Mouse (Mus musculus) midbrain, embryonic 12.5 days (tissue): ENCODE measurements around the gene Iqgap3. TPM values are rescaled to one million over a fixed set of nuclear protein-coding genes. Genes with fewer than 3 reads are reported as not detected.

Experiments
- ATAC-seq: fragments of 200-750 bp; cut with Nextera tagmentation; 2 replicates; pipeline ENCODE4 v1.8.0; 2017; ENCODE audit warnings: low read depth, moderate TSS enrichment, moderate library complexity; ENCODE audit not compliant: low FRiP score
- H3K27ac ChIP-seq: fragments of 300-500 bp; sonication (generic); replicated peaks from 2 replicates; pipeline ENCODE4 v1.5.1; 2016; ENCODE audit warnings: mild to moderate bottlenecking
- H3K27me3 ChIP-seq: fragments of 300-500 bp; sonication (generic); 2 replicates; pipeline ENCODE4 v1.6.1; 2016; ENCODE audit warnings: mild to moderate bottlenecking
- H3K36me3 ChIP-seq: fragments of 300-500 bp; sonication (generic); 2 replicates; pipeline ENCODE4 v1.6.1; 2016
- H3K4me1 ChIP-seq: fragments of 300-500 bp; sonication (generic); 2 replicates; pipeline ENCODE4 v1.6.1; 2016
- H3K4me2 ChIP-seq: fragments of 300-500 bp; sonication (generic); replicated peaks from 2 replicates; pipeline ENCODE4 v1.6.1; 2016; ENCODE audit warnings: mild to moderate bottlenecking, moderate library complexity
- H3K4me3 ChIP-seq: fragments of 300-500 bp; sonication (generic); 2 replicates; pipeline ENCODE4 v1.5.1; 2016; ENCODE audit warnings: mild to moderate bottlenecking
- H3K9ac ChIP-seq: fragments of 300-500 bp; sonication (generic); replicated peaks from 2 replicates; pipeline ENCODE4 v1.6.1; 2016; ENCODE audit warnings: mild to moderate bottlenecking, moderate library complexity
- H3K9me3 ChIP-seq: fragments of 300-500 bp; sonication (generic); 2 replicates; pipeline ENCODE4 v1.6.1; 2016; ENCODE audit warnings: mild to moderate bottlenecking
- WGBS: fragments of 180-500 bp; shearing (Covaris S2); methylation state at CpG from one replicate; pipeline ENCODE4 v1.1.7; 2016; 5-methylcytosine and 5-hydroxymethylcytosine counted together
- polyA plus RNA-seq: library from polyadenylated mRNA; unstranded; fragments of >200 nt; fragmentation: Nextera tagmentation; extraction: Ambion mirVana; gene quantifications from 2 replicates; pipeline ENCODE4 v1.2.1, GENCODE M21; 2016

Gene Iqgap3
- polyA plus RNA-seq, 1 experiment from 2014 or later = 20.8 TPM

DNA sequence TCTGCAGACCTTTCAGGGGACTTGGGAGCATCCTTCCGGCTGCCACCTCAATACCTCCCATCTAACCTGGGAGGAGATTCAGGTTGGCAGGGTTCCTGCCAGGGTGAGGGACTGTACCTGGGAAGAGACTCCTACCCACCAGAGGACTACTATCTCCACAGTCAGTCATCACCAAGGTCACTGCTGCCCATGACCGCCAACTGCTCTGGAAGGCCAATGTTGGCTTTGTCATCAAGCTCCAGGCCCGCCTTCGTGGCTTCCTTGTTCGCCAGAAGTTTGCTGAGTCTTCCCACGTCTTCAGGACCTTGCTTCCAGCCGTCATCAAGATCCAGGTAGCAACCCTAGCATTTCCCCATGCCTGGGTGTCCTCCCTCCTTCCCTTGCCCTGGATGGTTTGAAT, 20.0 kb downstream of the Iqgap3 start:
- Histone ChIP-seq H3K4me3 (no peak overlapping the region), H3K27me3 (no peaks in the 10 kb centered on the region), H3K9ac (no peak overlapping the region), H3K4me1 (no peaks in the 10 kb centered on the region), H3K27ac (no peak overlapping the region), H3K36me3 (peaks cover 81% of the 10 kb centered on the region), H3K4me2 (no peak overlapping the region), H3K9me3 (no peaks in the 10 kb centered on the region)
- no peak for ATAC-seq
- WGBS = 96% methylated on average over 7 of the region's 7 CpGs

DNA sequence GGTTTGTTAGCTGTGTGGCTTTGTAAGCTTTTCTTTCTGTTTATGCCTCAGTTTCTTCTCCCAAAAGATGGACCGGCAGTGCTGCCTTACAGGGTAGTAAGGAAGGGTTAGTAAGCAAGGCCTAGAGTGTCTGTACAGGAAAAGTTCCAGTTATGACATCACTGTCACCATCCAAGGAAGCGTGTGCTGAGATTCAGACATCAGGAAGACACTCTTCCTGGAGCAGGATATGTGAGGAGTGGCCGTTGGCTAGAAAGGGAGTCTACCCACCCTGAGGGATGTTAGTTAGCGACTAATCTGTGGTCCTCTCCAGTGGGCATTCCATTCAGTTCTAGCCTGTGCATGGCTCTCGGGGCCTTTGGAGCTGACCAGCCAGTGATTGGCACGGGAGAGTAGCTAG, 20.4 kb downstream of the Iqgap3 start:
- no peak for ATAC-seq
- Histone ChIP-seq H3K4me1 (no peaks in the 10 kb centered on the region), H3K9ac (no peak overlapping the region), H3K27ac (no peak overlapping the region), H3K4me3 (no peak overlapping the region), H3K4me2 (no peak overlapping the region), H3K36me3 (peaks cover 80% of the 10 kb centered on the region), H3K27me3 (no peaks in the 10 kb centered on the region), H3K9me3 (no peaks in the 10 kb centered on the region)
- 92% methylated on average over 6 of the region's 6 CpGs for WGBS

DNA sequence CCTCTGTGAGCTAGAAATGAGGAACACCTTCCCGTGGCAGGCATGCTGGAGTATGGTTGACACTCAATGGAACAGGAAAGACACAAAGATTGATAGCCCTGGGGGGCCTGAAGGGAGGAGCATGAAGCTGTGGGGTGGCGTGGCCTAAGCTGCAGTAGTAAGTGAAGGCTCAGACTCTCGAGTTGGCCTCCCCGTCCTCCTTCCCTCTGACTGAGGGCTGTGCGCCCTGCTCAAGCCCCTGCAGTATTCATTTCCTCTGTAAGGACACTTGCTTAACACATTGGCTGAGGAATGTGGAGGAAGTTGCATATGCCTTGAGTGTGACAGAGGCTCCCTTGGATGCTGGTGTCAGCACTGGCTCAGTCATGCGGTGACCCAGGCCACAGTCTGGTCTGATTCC, 20.8 kb downstream of the Iqgap3 start:
- no peak for ATAC-seq
- Histone ChIP-seq H3K9ac (no peak overlapping the region), H3K27me3 (no peaks in the 10 kb centered on the region), H3K4me3 (no peak overlapping the region), H3K4me2 (no peak overlapping the region), H3K9me3 (no peaks in the 10 kb centered on the region), H3K4me1 (no peaks in the 10 kb centered on the region), H3K36me3 (peaks cover 80% of the 10 kb centered on the region), H3K27ac (no peak overlapping the region)
- WGBS = 85% methylated on average over 6 of the region's 6 CpGs

DNA sequence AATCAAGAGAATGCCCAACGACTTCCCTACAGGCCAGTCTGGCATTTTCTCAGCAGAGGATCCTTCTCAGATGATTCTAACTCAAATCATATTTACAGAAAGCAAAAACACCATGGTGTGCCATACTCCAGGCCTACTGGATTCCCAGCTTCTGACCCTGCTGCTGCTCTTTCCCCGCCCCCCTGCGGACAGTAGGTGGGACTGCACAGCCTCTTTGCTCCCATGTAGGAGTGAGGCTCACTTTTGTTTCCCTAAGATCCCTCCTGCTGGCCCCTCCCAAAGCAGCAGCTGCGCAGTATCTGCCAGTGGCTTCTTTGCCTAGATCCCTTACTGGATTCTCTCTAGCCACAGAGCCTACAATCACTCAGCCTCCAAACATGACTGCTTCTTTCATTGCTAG, 24.4 kb downstream of the Iqgap3 start:
- Histone ChIP-seq H3K4me2 (no peak overlapping the region), H3K36me3 (peaks cover 81% of the 10 kb centered on the region), H3K4me3 (no peak overlapping the region), H3K9me3 (no peaks in the 10 kb centered on the region), H3K9ac (no peak overlapping the region), H3K27ac (no peak overlapping the region), H3K27me3 (no peaks in the 10 kb centered on the region), H3K4me1 (no peaks in the 10 kb centered on the region)
- ATAC-seq = no peak
- 73% methylated on average over 4 of the region's 4 CpGs for WGBS

DNA sequence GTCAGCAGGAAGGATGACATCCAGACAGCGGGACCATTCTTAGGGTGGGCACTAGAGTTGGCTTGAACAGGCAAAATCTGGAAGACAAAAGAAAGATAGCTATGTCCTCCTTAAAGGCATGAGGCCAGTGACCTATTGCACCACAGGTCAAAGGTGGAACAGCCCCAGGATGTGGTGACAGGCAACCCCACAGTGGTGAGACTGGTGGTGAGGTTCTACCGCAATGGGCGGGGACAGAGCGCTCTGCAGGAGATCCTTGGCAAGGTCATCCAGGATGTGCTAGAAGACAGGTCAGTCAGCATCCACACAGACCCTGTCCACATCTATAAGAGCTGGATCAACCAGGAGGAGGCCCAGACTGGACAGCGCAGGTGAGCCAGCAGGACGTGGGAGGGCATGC, 27.4 kb downstream of the Iqgap3 start:
- H3K4me3 ChIP-seq = no peak overlapping the region
- H3K4me2 ChIP-seq = no peak overlapping the region
- no peaks in the 10 kb centered on the region for H3K9me3 ChIP-seq
- no peak overlapping the region for H3K9ac ChIP-seq
- WGBS = 94% methylated on average over 6 of the region's 6 CpGs
- H3K27ac ChIP-seq = no peak overlapping the region
- ATAC-seq = no peak
- peaks cover 80% of the 10 kb centered on the region for H3K36me3 ChIP-seq
- H3K4me1 ChIP-seq = no peaks in the 10 kb centered on the region
- no peaks in the 10 kb centered on the region for H3K27me3 ChIP-seq

DNA sequence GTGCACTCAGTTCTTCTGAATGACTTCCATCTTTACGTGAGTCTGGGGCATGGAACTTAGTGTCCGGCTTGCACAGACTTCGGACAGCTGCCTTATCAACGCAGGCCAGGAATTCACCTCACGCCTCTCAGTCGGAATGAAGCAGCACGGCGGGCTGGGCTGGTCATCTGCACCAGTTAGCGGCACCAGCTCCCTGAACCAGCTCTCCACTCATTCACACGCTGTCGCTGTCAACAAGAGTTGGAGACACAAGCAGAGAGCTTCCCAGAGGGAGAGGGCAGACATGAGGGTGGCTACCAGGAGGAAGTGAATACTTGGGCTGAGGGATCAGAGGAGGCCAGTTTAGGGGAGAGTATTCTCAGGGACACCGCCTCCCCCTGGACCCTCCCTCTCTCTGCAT, 32.6 kb downstream of the Iqgap3 start:
- ATAC-seq = no peak
- Histone ChIP-seq H3K4me2 (no peak overlapping the region), H3K9ac (no peak overlapping the region), H3K27me3 (no peaks in the 10 kb centered on the region), H3K9me3 (no peaks in the 10 kb centered on the region), H3K27ac (no peak overlapping the region), H3K4me1 (no peaks in the 10 kb centered on the region), H3K4me3 (no peak overlapping the region), H3K36me3 (peaks cover 81% of the 10 kb centered on the region)
- WGBS = 94% methylated on average over 12 of the region's 12 CpGs

DNA sequence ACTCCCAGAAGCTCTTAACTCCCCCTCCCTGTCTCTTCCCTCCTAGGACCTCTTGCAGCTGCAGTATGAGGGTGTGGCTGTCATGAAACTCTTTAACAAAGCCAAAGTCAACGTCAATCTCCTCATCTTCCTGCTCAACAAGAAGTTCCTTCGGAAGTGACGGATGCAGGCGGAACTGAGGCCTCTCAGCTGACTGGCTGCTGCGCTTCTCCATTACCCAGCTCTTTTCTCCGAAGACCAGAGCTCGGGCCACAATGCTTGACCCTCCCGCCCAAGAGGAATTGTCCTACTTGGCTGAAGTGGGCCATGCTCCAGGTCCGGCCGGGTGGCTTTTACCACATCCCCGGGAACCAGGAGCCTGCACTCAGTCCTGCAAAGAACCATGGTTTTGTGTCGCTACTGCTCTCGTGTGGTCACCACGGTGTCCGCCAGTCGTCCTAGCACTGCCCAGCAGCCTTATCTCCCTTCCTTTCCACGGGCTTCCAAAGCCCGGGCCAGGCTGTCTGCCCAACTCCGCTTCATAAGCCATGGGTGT, 38.4 kb downstream of the Iqgap3 start:
- Histone ChIP-seq H3K4me3 (no peak overlapping the region), H3K27me3 (no peaks in the 10 kb centered on the region), H3K4me1 (no peaks in the 10 kb centered on the region), H3K36me3 (peaks cover 43% of the 10 kb centered on the region), H3K27ac (no peak overlapping the region), H3K9me3 (no peaks in the 10 kb centered on the region), H3K4me2 (no peak overlapping the region), H3K9ac (no peak overlapping the region)
- ATAC-seq = no peak
- 94% methylated on average over 19 of the region's 19 CpGs for WGBS

DNA sequence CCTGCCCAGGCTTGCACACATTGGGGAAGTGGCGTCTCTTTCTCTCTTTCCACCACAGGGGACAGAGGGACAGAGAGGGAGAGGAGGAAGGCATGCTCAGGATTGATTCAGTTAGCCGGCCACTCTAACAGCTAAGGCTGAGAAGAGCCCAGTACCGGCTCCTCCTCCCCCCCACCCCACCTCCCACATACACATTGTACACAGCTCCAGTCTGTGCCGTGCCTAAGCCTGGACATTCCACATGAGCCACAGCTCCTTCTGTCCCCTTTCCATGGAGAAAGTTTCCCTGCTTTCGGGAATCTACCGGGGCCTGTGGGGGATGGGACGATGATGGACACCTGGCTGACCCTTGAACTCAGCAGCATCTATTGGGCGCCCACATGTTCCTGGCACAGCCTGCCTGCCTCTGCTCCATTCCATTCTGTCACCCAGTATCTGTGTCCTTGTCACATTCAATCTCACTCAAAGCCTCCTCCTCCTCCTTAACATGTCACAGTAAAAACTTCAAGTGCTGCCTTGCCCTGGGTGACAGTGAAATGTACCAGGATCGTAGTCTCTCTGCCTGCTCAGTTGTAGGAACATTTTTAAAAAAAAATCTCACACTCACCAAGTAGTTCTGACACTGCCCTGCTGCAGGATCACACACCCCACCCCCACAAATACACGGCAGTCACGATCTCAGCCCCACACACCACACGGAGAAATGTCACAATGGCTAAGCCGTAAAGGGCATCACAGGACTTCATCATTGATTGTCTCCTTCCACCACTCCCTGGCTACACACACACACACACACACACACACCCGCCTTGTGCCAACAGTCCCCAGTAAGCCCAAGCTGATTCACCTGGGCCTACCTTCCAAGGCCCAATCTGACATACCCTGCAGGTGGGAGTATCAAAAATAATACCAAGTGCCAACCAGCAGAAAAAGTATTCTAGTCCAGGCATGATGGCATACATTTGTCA, 39.7 kb downstream of the Iqgap3 start:
- no peak for ATAC-seq
- Histone ChIP-seq H3K36me3 (peaks cover 34% of the 10 kb centered on the region), H3K27ac (no peak overlapping the region), H3K4me3 (no peak overlapping the region), H3K9me3 (no peaks in the 10 kb centered on the region), H3K9ac (no peak overlapping the region), H3K27me3 (no peaks in the 10 kb centered on the region), H3K4me2 (no peak overlapping the region), H3K4me1 (no peaks in the 10 kb centered on the region)
- WGBS = 85% methylated on average over 14 of the region's 14 CpGs

DNA sequence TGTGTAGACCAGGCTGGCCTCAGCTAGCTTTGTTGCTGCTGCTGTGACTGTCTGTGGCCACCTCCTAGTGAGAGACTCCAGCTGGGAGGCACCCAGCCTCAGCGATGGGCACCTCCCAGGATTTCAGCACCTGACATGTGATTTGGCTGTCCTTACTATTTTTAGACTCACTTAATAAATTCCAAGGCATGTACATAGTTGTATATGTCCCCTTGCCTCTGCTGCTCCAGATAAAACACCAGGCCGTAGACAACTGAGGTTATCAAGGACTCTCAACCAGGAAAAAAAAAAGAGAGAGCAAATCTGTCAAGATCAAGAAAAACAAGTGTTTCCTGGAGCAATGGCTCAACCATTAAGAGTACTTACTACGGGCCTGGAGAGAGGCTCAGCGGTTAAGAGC, 43.4 kb downstream of the Iqgap3 start:
- Histone ChIP-seq H3K36me3 (peaks cover 4% of the 10 kb centered on the region; the same call in 1 of the 2 replicates), H3K4me3 (no peak overlapping the region), H3K27me3 (no peaks in the 10 kb centered on the region), H3K27ac (no peak overlapping the region), H3K4me2 (no peak overlapping the region), H3K4me1 (no peaks in the 10 kb centered on the region), H3K9ac (no peak overlapping the region), H3K9me3 (no peaks in the 10 kb centered on the region)
- ATAC-seq = no peak
- 86% methylated on average over 4 of the region's 4 CpGs for WGBS

DNA sequence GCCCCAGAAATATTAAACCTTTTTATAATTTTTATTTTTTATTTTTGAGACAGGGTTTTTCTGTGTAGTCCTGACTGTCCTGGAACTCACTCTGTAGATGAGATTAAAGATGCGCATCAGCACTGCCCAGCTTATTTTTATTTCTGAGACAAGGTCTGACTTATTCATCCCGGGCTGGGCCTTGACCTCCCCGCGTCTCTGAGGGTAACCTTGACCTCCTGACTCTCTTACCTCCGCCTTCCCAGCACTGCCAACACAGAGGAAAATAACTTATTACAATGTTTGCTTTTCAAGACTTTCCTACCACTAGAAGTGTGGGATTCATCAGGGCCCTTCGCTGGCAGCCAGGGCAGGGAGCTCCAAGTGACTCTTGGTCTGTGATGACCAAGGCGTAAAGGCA, 44.4 kb downstream of the Iqgap3 start:
- ATAC-seq = no peak
- no peaks in the 10 kb centered on the region for H3K9me3 ChIP-seq
- no peaks in the 10 kb centered on the region for H3K4me1 ChIP-seq
- no peak overlapping the region for H3K9ac ChIP-seq
- no peaks in the 10 kb centered on the region for H3K27me3 ChIP-seq
- no peaks in the 10 kb centered on the region for H3K36me3 ChIP-seq
- H3K4me3 ChIP-seq = no peak overlapping the region
- H3K4me2 ChIP-seq = no peak overlapping the region
- WGBS = 83% methylated on average over 7 of the region's 7 CpGs
- H3K27ac ChIP-seq = no peak overlapping the region

DNA sequence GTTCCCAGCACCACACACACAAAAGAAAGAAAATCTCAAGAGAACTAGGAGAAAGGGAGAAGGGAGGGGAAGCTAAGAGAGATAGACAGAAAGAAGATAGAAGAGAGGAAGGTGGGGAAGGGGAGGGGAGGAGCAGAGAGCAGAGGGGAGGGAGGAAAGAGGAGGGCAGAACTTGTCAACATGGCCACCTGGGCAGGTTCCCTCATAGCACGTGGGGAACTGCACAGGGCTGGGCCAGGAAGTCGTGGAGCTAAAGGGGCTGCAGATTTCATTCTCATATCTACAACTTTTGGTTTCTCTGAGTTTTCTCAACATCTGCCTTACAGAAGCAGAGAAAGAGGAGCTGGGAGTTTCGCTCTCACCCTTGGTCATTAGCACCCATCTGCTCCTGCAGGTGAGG, 45.9 kb downstream of the Iqgap3 start:
- ATAC-seq = no peak
- Histone ChIP-seq H3K9ac (no peak overlapping the region), H3K4me2 (no peak overlapping the region), H3K9me3 (no peaks in the 10 kb centered on the region), H3K36me3 (no peaks in the 10 kb centered on the region), H3K4me3 (no peak overlapping the region), H3K27ac (no peak overlapping the region), H3K4me1 (no peaks in the 10 kb centered on the region), H3K27me3 (no peaks in the 10 kb centered on the region)
- 73% methylated on average over 3 of the region's 3 CpGs for WGBS

DNA sequence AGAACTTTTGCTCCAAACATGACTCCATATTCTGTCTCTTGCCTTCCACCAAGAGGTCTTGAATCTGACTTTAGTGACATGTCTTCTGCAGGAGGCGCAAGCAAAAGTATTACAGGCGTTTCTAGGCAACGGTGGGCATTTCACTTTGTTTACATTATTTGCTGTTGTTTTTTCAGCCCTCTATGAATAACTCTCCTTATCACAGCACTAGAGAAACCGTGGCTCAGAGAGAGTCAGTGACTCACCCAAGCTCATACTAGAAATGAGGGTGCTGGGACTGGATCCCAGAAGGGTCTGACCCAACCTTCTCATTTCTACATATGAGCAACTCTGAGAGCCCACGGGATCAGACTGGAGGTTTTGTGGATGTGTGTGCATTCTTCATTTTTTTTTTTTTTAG, 46.3 kb downstream of the Iqgap3 start:
- Histone ChIP-seq H3K36me3 (no peaks in the 10 kb centered on the region), H3K9me3 (no peaks in the 10 kb centered on the region), H3K27ac (no peak overlapping the region), H3K9ac (no peak overlapping the region), H3K27me3 (no peaks in the 10 kb centered on the region), H3K4me3 (no peak overlapping the region), H3K4me2 (no peak overlapping the region), H3K4me1 (no peaks in the 10 kb centered on the region)
- no peak for ATAC-seq
- 82% methylated on average over 5 of the region's 5 CpGs for WGBS
